Mouse (Mus musculus): ENCODE data around the gene Bcat1. TPM values are rescaled to one million over a fixed set of nuclear protein-coding genes. Genes with fewer than 3 reads are reported as not detected.

Gene Bcat1
- polyA plus RNA-seq, 1 experiment from 2014 or later = 0.44 TPM

GRCm38 (mm10) chr6:144992111-144992510 lies 83.9 kb downstream of the Bcat1 start:
- no peak for ATAC-seq
- no peak for TF ChIP-seq CTCF (IDR thresholded peaks at IDR 0.05)
- no peak for TF ChIP-seq EP300 (IDR thresholded peaks at IDR 0.05)
- WGBS = 38% methylated on average over 3 of the region's 3 CpGs
- no peaks in the 10 kb centered on the region for H3K27me3 ChIP-seq (replicated peaks; ENCODE audit: insufficient read depth, low read length)
- no peaks in the 10 kb centered on the region for H3K4me1 ChIP-seq (ENCODE audit: insufficient read depth, low read depth, low read length)
- no peak overlapping the region for H3K4me3 ChIP-seq (ENCODE audit: low read depth, low read length)
- H3K9me3 ChIP-seq (ENCODE audit: low read length) = no peaks in the 10 kb centered on the region
- no peak for DNase-seq (ENCODE audit: low spot score)
- H3K9ac ChIP-seq (replicated peaks; ENCODE audit: low read depth) = no peak overlapping the region
- H3K4me2 ChIP-seq (replicated peaks; ENCODE audit: low read depth, low read length) = no peak overlapping the region
- no peak overlapping the region for H3K27ac ChIP-seq (ENCODE audit: low read length)
- H3K36me3 ChIP-seq (ENCODE audit: insufficient read depth, low read length) = no peaks in the 10 kb centered on the region

- WGBS = 91% methylated on average over 4 of the region's 4 CpGs
- Histone ChIP-seq H3K9me3 (ENCODE audit: low read length) (no peaks in the 10 kb centered on the region), H3K27me3 (replicated peaks; ENCODE audit: insufficient read depth, low read length) (no peaks in the 10 kb centered on the region), H3K4me2 (replicated peaks; ENCODE audit: low read depth, low read length) (no peak overlapping the region), H3K4me1 (ENCODE audit: insufficient read depth, low read depth, low read length) (no peaks in the 10 kb centered on the region), H3K36me3 (ENCODE audit: insufficient read depth, low read length) (no peaks in the 10 kb centered on the region), H3K9ac (replicated peaks; ENCODE audit: low read depth) (no peak overlapping the region), H3K4me3 (ENCODE audit: low read depth, low read length) (no peak overlapping the region), H3K27ac (ENCODE audit: low read length) (no peak overlapping the region)
- 0 out of 2 replicates have a peak, but pooled peaks have one; percentile 13 for TF ChIP-seq CTCF (IDR thresholded peaks at IDR 0.05)
- TF ChIP-seq EP300 (IDR thresholded peaks at IDR 0.05) = no peak
- DNase-seq (ENCODE audit: low spot score) (no peak), ATAC-seq (no peak)
Measured at GRCm38 (mm10) chr6:144989193-144989592, 86.8 kb downstream of the Bcat1 start.

GRCm38 (mm10) chr6:144987676-144988075 lies 88.3 kb downstream of the Bcat1 start:
- H3K4me1 ChIP-seq (ENCODE audit: insufficient read depth, low read depth, low read length) = no peaks in the 10 kb centered on the region
- no peak for DNase-seq (ENCODE audit: low spot score)

GRCm38 (mm10) chr6:144987216-144987615 lies 88.8 kb downstream of the Bcat1 start:
- Histone ChIP-seq H3K4me1 (ENCODE audit: insufficient read depth, low read depth, low read length) (no peaks in the 10 kb centered on the region), H3K27me3 (replicated peaks; ENCODE audit: insufficient read depth, low read length) (no peaks in the 10 kb centered on the region), H3K9ac (replicated peaks; ENCODE audit: low read depth) (no peak overlapping the region), H3K9me3 (ENCODE audit: low read length) (no peaks in the 10 kb centered on the region), H3K4me2 (replicated peaks; ENCODE audit: low read depth, low read length) (no peak overlapping the region), H3K27ac (ENCODE audit: low read length) (no peak overlapping the region), H3K36me3 (ENCODE audit: insufficient read depth, low read length) (no peaks in the 10 kb centered on the region), H3K4me3 (ENCODE audit: low read depth, low read length) (no peak overlapping the region)
- TF ChIP-seq CTCF (IDR thresholded peaks at IDR 0.05) = no peak
- no peak for TF ChIP-seq EP300 (IDR thresholded peaks at IDR 0.05)
- 73% methylated on average over 7 of the region's 7 CpGs for WGBS
- ATAC-seq (no peak), DNase-seq (ENCODE audit: low spot score) (no peak)

More at GRCm38 (mm10) chr6:144987676-144988075, 88.3 kb downstream of the Bcat1 start:
- H3K4me3 ChIP-seq (ENCODE audit: low read depth, low read length) = no peak overlapping the region
- ATAC-seq = no peak
- no peaks in the 10 kb centered on the region for H3K9me3 ChIP-seq (ENCODE audit: low read length)
- H3K36me3 ChIP-seq (ENCODE audit: insufficient read depth, low read length) = no peaks in the 10 kb centered on the region
- TF ChIP-seq EP300 (IDR thresholded peaks at IDR 0.05) (no peak), CTCF (IDR thresholded peaks at IDR 0.05) (no peak)
- H3K4me2 ChIP-seq (replicated peaks; ENCODE audit: low read depth, low read length) = no peak overlapping the region
- no peaks in the 10 kb centered on the region for H3K27me3 ChIP-seq (replicated peaks; ENCODE audit: insufficient read depth, low read length)
- WGBS = 84% methylated on average over 6 of the region's 6 CpGs
- H3K9ac ChIP-seq (replicated peaks; ENCODE audit: low read depth) = no peak overlapping the region
- H3K27ac ChIP-seq (ENCODE audit: low read length) = no peak overlapping the region

- no peaks in the 10 kb centered on the region for H3K9me3 ChIP-seq (ENCODE audit: low read length)
Measured at GRCm38 (mm10) chr6:144984221-144984620, 91.8 kb downstream of the Bcat1 start.

GRCm38 (mm10) chr6:144982093-144982492 lies 93.9 kb downstream of the Bcat1 start:
- Histone ChIP-seq H3K9ac (replicated peaks; ENCODE audit: low read depth) (no peak overlapping the region), H3K27ac (ENCODE audit: low read length) (no peak overlapping the region), H3K36me3 (ENCODE audit: insufficient read depth, low read length) (no peaks in the 10 kb centered on the region), H3K4me2 (replicated peaks; ENCODE audit: low read depth, low read length) (no peak overlapping the region), H3K4me1 (ENCODE audit: insufficient read depth, low read depth, low read length) (no peaks in the 10 kb centered on the region), H3K27me3 (replicated peaks; ENCODE audit: insufficient read depth, low read length) (no peaks in the 10 kb centered on the region), H3K4me3 (ENCODE audit: low read depth, low read length) (no peak overlapping the region), H3K9me3 (ENCODE audit: low read length) (no peaks in the 10 kb centered on the region)
- TF ChIP-seq CTCF (IDR thresholded peaks at IDR 0.05) (no peak), EP300 (IDR thresholded peaks at IDR 0.05) (no peak)
- DNase-seq (ENCODE audit: low spot score) (no peak), ATAC-seq (no peak)
- WGBS = 75% methylated on average over 3 of the region's 3 CpGs

More at GRCm38 (mm10) chr6:144984221-144984620, 91.8 kb downstream of the Bcat1 start:
- H3K9ac ChIP-seq (replicated peaks; ENCODE audit: low read depth) = no peak overlapping the region
- TF ChIP-seq CTCF (IDR thresholded peaks at IDR 0.05) (no peak), EP300 (IDR thresholded peaks at IDR 0.05) (no peak)
- H3K36me3 ChIP-seq (ENCODE audit: insufficient read depth, low read length) = no peaks in the 10 kb centered on the region
- H3K27me3 ChIP-seq (replicated peaks; ENCODE audit: insufficient read depth, low read length) = no peaks in the 10 kb centered on the region
- H3K4me1 ChIP-seq (ENCODE audit: insufficient read depth, low read depth, low read length) = no peaks in the 10 kb centered on the region
- no peak overlapping the region for H3K4me3 ChIP-seq (ENCODE audit: low read depth, low read length)
- no peak for DNase-seq (ENCODE audit: low spot score)
- H3K4me2 ChIP-seq (replicated peaks; ENCODE audit: low read depth, low read length) = no peak overlapping the region
- ATAC-seq = no peak
- no peak overlapping the region for H3K27ac ChIP-seq (ENCODE audit: low read length)
- WGBS = 94% methylated on average over 8 of the region's 8 CpGs

- Histone ChIP-seq H3K4me2 (replicated peaks; ENCODE audit: low read depth, low read length) (no peak overlapping the region), H3K36me3 (ENCODE audit: insufficient read depth, low read length) (no peaks in the 10 kb centered on the region), H3K27me3 (replicated peaks; ENCODE audit: insufficient read depth, low read length) (no peaks in the 10 kb centered on the region), H3K9me3 (ENCODE audit: low read length) (no peaks in the 10 kb centered on the region), H3K27ac (ENCODE audit: low read length) (no peak overlapping the region), H3K4me1 (ENCODE audit: insufficient read depth, low read depth, low read length) (no peaks in the 10 kb centered on the region), H3K9ac (replicated peaks; ENCODE audit: low read depth) (no peak overlapping the region), H3K4me3 (ENCODE audit: low read depth, low read length) (no peak overlapping the region)
- DNase-seq (ENCODE audit: low spot score) (no peak), ATAC-seq (no peak)
- TF ChIP-seq EP300 (IDR thresholded peaks at IDR 0.05) = no peak
- no peak for TF ChIP-seq CTCF (IDR thresholded peaks at IDR 0.05)
- 64% methylated on average over 8 of the region's 8 CpGs for WGBS
Measured at GRCm38 (mm10) chr6:144972351-144972750, 103.6 kb downstream of the Bcat1 start.
